Mouse (Mus musculus) heart, postnatal 0 days (tissue): ENCODE measurements around the gene Dlg2.

Source experiments
- CTCF ChIP-seq: IDR thresholded peaks from 2 replicates; pipeline ENCODE4 v1.5.1; 2016; ENCODE audit warnings: antibody characterized with exemption, control low read depth, low read depth
- EP300 ChIP-seq: IDR thresholded peaks from 2 replicates; pipeline ENCODE4 v1.6.1; 2016; ENCODE audit warnings: antibody characterized with exemption, low read depth

DNA sequence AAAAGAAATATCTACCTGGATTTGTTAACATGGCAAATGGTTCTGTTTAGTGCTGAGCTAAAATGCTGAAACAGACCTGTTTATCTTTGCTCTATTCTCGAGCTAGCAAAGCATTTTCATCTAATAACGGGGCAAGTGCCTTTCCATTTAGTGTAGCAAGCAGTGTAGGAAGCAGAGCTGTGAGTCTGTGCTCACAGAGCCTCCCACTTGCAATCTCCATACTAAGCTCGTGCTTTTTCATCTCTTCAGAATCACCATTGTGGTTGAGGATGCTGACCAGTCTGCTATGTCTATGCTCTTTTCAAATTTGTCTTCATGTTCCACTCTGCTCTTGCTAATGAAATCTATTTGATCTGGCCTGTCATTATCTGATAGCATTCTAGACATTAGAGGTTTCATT is 1002.7 kb downstream of the Dlg2 start:
- TF ChIP-seq CTCF (no peak), EP300 (no peak)
